Mouse (Mus musculus) B cell, adult (primary cell): ENCODE results near the gene Car9. TPM values are rescaled to one million over a fixed set of nuclear protein-coding genes. Genes with fewer than 3 reads are reported as not detected.

Source experiments
- total RNA-seq: library from RNA; stranded (reverse); gene quantifications from 4 replicates; pipeline ENCODE4 v1.2.4, GENCODE M21; 2023; ENCODE audit not compliant: inconsistent age

The Car9 gene
- 0.84 to 1.4 TPM in 2 of 4 replicates, not detected in the others for total RNA-seq

GRCm38 (mm10) chr4:43506536-43507185 lies at the start of gene Car9:
Gene Car9 (plus strand): TSS chr4:43506966.

DNA sequence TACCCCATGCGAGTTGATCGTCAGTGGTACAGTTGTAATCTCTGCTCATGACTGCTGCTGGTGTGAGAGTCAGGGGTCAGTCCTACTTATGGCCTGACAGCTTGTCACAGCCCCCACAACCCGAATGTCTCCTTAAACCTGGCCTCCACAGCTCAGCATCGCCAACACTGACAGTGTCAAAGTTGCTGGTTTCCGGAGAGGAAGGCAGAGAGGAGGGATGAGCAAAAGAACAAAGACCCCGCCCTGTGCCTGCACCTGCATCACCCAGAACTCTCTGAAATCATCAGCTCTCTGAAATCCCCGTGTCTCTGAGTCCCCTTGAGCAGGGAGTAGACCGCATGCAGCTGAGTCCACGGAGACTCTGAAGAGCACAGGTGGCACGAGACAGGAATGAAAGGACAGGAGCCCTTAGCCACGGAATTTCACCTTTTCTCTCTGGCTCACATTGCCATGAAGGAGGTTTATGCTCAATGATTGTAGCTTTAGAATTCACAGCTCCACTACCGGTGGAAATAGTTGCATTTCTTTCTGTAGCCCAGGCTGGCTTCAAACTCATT lies 23.2 kb upstream of the Car9 start, which contains the start of gene Sit1:
Gene Sit1 (minus strand): TSS at position 200 of the 557 bp plus-strand sequence.

DNA sequence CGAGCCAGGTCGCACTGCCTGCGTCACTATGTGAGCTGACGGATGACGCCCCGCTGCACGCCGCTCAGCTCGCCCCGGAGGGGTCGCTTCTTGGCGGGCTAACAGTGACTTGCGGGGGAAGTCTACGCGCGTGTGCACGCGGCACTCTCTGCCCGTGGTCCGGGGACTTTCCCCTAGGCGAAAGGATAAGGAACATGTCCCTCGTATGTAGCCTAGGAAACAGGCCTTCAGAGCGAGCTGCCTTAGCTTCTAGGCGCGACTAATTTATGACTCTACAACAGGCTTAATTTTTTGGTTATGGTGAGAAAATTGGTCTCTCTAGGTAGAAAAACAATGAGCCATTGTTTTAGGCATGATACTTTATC lies 14.0 kb upstream of the Car9 start, which contains the start of gene Ccdc107:
Gene Ccdc107 (plus strand): TSS at position 80 of the 365 bp plus-strand sequence.

GRCm38 (mm10) chr4:43499407-43500333 lies 7.1 kb upstream of the Car9 start, which contains the start of gene Arhgef39:
Gene Arhgef39 (minus strand): TSS chr4:43499695.

GRCm38 (mm10) chr4:43561997-43562768 lies 55.4 kb downstream of the Car9 start, which contains the start of the genes Creb3 and Tln1:
Gene Creb3 (plus strand): TSS chr4:43562332.
Gene Tln1 (minus strand): TSS chr4:43562691.

Other genes with a start within 250 kb of the Car9 start
- gene Atp8b5, start 239.8 kb upstream of the Car9 start, total RNA-seq = not detected in 4 replicates
- 1.0 to 1.5 TPM in 2 of 4 replicates, not detected in the others for gene Rusc2, start 125.0 kb upstream of the Car9 start, total RNA-seq
- not detected in 4 replicates for gene Fam166b, start 77.8 kb upstream of the Car9 start, total RNA-seq
- gene Tesk1, start 65.0 kb upstream of the Car9 start, total RNA-seq = 50.3 to 68.1 TPM (median 63.1 TPM) in 4 replicates
- 506 to 604 TPM (median 560 TPM) in 4 replicates for gene Cd72, start 52.3 kb upstream of the Car9 start, total RNA-seq
- gene Sit1, start 23.2 kb upstream of the Car9 start, total RNA-seq = 10.9 to 17.2 TPM (median 13.9 TPM) in 4 replicates
- 28.7 to 35.4 TPM (median 30.0 TPM) in 4 replicates for gene Ccdc107, start 14.1 kb upstream of the Car9 start, total RNA-seq
- gene Arhgef39, start 7.3 kb upstream of the Car9 start, total RNA-seq = 1.3 to 3.6 TPM (median 2.6 TPM) in 4 replicates
- gene Tpm2, start 16.8 kb downstream of the Car9 start, total RNA-seq = 0.58 to 0.93 TPM (median 0.66 TPM) in 3 of 4 replicates, not detected in the other
- gene Creb3, start 55.4 kb downstream of the Car9 start, total RNA-seq = 55.9 to 68.9 TPM (median 66.5 TPM) in 4 replicates
- 271 to 299 TPM (median 289 TPM) in 4 replicates for gene Tln1, start 55.7 kb downstream of the Car9 start, total RNA-seq
- 41.6 to 56.1 TPM (median 42.0 TPM) in 4 replicates for gene Rgp1, start 71.7 kb downstream of the Car9 start, total RNA-seq
- 43.0 to 48.3 TPM (median 45.3 TPM) in 4 replicates for gene Gba2, start 71.9 kb downstream of the Car9 start, total RNA-seq
- gene Msmp, start 77.5 kb downstream of the Car9 start, total RNA-seq = not detected in 4 replicates
- gene Npr2, start 125.0 kb downstream of the Car9 start, total RNA-seq = 0.80 to 4.4 TPM (median 1.3 TPM) in 4 replicates
- gene Spag8, start 146.6 kb downstream of the Car9 start, total RNA-seq = not detected in 4 replicates
- 13.0 to 19.8 TPM (median 15.5 TPM) in 4 replicates for gene Hint2, start 149.5 kb downstream of the Car9 start, total RNA-seq
- 2.0 to 3.4 TPM (median 2.9 TPM) in 4 replicates for gene Tmem8b, start 162.0 kb downstream of the Car9 start, total RNA-seq
- gene Fam221b, start 162.2 kb downstream of the Car9 start, total RNA-seq = 0.18 TPM in 1 of 4 replicates, not detected in the others
- not detected in 4 replicates for gene Olfr70, start 193.8 kb downstream of the Car9 start, total RNA-seq
- not detected in 4 replicates for gene Olfr71, start 203.3 kb downstream of the Car9 start, total RNA-seq
- not detected in 4 replicates for gene Hrct1, start 220.2 kb downstream of the Car9 start, total RNA-seq
- gene Spaar, start 223.1 kb downstream of the Car9 start, total RNA-seq = not detected in 4 replicates